Mouse (Mus musculus) olfactory bulb, adult 2 months (tissue): ENCODE results near the gene Ptcd2. TPM values are rescaled to one million over a fixed set of nuclear protein-coding genes. Genes with fewer than 3 reads are reported as not detected.

ENCODE experiments used
- H3K27ac ChIP-seq: fragments of 200-500 bp; 2 replicates; pipeline ENCODE4 v1.5.1; 2012; ENCODE audit warnings: low read depth, low read length; ENCODE audit not compliant: insufficient read depth
- H3K4me1 ChIP-seq: fragments of 200-500 bp; 2 replicates; pipeline ENCODE4 v1.6.1; 2012; ENCODE audit warnings: low read length; ENCODE audit not compliant: control insufficient read depth, insufficient read depth
- H3K4me3 ChIP-seq: fragments of 200-500 bp; 2 replicates; pipeline ENCODE4 v1.5.1; 2012; ENCODE audit warnings: mild to moderate bottlenecking, low read depth, low read length, moderate library complexity; ENCODE audit not compliant: insufficient read depth
- CTCF ChIP-seq: fragments of 200-500 bp; IDR thresholded peaks from 2 replicates; pipeline ENCODE4 v1.5.1; 2012; ENCODE audit warnings: low read depth, mild to moderate bottlenecking, low read length, moderate library complexity; ENCODE audit not compliant: insufficient read depth
- POLR2A ChIP-seq: fragments of 200-500 bp; IDR thresholded peaks from 2 replicates; pipeline ENCODE4 v1.6.1; 2012; ENCODE audit warnings: mild to moderate bottlenecking, low read depth, low read length, moderate library complexity; ENCODE audit not compliant: insufficient read depth
- whole genome bisulfite sequencing: fragments of 180-500 bp; shearing (Covaris S2); methylation state at CpG from one replicate; pipeline ENCODE4 v1.1.7; 2018; 5-methylcytosine and 5-hydroxymethylcytosine counted together
- polyA plus RNA-seq: library from polyadenylated mRNA; stranded (reverse); fragments of >200 nt; gene quantifications from 2 replicates; pipeline ENCODE4 v1.2.4, GENCODE M21; 2012; ENCODE audit warnings: low replicate concordance; ENCODE audit not compliant: missing spikeins, insufficient read depth, insufficient read length

Gene Ptcd2
- polyA plus RNA-seq, 1 experiment = not detected

DNA sequence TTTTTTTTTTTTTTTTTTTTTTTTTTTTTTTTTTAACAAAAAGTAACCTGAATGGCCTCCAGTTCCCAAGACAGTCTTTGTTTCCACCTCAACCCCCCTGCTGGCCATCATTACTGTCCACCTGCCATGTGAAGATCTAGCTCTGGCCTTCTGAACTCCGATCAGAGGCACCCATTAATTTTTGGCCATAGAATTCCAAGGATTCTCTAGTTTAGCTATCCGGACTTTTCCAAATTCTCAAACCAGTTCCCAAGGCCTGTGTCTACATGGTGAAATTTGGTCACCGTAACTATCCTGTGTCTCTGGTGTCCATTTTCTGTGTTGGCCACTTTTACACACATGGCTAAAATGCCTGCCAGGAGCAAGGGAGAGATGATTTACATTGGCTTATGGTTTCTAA lies 67.0 kb downstream of the Ptcd2 start:
- 0 out of 2 replicates have a peak, but pooled peaks cover 2% of the 10 kb centered on the region for H3K4me1 ChIP-seq
- no peak for TF ChIP-seq POLR2A
- no peak for TF ChIP-seq CTCF
- 98% methylated on average over 3 of the region's 3 CpGs for WGBS
- no peak overlapping the region for H3K4me3 ChIP-seq
- no peak overlapping the region for H3K27ac ChIP-seq

DNA sequence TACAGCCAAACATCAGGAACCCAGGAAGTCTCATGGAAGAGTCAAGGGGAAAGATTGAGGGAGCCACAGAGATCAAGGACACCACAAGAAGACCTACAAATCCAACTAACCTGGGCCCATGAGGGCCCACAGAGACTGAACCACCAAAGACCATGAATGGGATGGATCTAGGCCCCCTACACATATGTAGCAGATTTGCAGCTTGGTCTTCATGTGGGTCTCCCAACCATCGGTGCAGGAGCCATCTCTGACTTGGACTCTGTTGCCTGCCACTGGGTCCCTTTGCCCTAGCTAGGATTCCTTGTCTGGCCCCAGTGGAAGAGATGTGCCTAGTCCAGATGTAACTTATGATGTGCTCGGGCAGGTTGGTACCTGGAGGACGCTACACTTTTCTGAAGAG lies 72.5 kb downstream of the Ptcd2 start:
- TF ChIP-seq CTCF (no peak), POLR2A (no peak)
- no peak overlapping the region for H3K27ac ChIP-seq
- H3K4me1 ChIP-seq = no peaks in the 10 kb centered on the region
- no peak overlapping the region for H3K4me3 ChIP-seq
- 99% methylated on average over 3 of the region's 3 CpGs for WGBS

Other genes with a start within 250 kb of the Ptcd2 start
- not detected in 2 replicates for gene Zfp366, start 159.9 kb downstream of the Ptcd2 start, polyA plus RNA-seq
- not detected in 2 replicates for gene Mrps27, start 81 bp upstream of the Ptcd2 start, polyA plus RNA-seq
- gene Map1b, start 171.8 kb upstream of the Ptcd2 start, polyA plus RNA-seq = 196 and 261 TPM in 2 replicates